Mouse (Mus musculus) skeletal muscle tissue, adult 2 months (tissue): Measurements from ENCODE around the gene Wdr41.
A peak's percentile ranks its signal among the peaks of the same experiment; 100 is the strongest.

Experiments
- DNase-seq: peaks from one replicate; pipeline ENCODE4 v3.0.0-alpha.2; 2012; ENCODE audit warnings: low read depth, low spot score

Wdr41 gene

GRCm38 (mm10) chr13:94976219-94977186, at the start of gene Wdr41:
Gene Wdr41, plus strand, starts transcription at chr13:94976344.
- DNase-seq, result peak; percentile 92

GRCm38 (mm10) chr13:94928086-94928485, 48.1 kb upstream of the Wdr41 start:
- DNase-seq, result no peak

DNA sequence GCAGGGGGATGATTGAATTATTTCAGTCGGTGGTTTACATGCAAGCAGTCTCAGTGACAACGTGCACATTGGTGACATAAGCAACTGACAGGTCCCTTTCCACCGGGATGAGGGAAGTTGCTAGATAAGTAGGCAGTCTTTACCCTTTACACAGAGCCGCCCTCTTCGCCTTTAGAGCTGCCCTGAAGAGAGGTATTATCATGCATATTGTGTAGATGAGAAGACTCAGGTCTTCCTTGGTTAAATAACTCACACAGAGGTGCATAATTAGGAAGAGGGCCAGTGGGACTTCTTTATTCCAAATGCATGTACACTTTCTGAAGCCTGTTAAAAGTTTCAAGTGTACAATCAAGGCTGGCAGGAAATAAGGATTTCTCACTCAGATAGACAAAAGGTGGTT, 37.7 kb upstream of the Wdr41 start:
- DNase-seq, result no peak

- no peak for DNase-seq
Measured at GRCm38 (mm10) chr13:94940104-94940503, 36.0 kb upstream of the Wdr41 start.

GRCm38 (mm10) chr13:94941230-94941629, 34.9 kb upstream of the Wdr41 start:
- DNase-seq, result peak; percentile 27

GRCm38 (mm10) chr13:94955941-94956340, 20.2 kb upstream of the Wdr41 start:
- DNase-seq, result no peak

DNA sequence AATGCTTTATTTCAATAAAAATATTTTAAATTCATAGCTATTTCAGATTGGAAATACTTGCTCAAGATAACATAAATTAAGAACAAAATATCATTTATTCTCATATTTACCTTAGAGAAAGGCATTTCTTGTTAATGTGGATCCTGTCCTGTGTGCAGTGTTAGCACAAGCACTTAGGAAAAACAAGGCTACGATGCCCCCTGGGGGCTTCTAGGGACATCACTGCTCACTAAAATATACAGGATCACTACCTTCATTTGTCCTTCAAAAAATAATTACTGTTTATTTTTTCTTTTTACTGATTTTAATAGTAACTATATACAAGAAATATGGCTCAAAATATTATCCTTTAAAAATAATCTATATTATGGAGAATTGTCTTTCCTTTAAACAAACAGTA, 18.2 kb upstream of the Wdr41 start:
- DNase-seq, result no peak

GRCm38 (mm10) chr13:94969992-94970553, 6.1 kb upstream of the Wdr41 start:
- no peak for DNase-seq

DNA sequence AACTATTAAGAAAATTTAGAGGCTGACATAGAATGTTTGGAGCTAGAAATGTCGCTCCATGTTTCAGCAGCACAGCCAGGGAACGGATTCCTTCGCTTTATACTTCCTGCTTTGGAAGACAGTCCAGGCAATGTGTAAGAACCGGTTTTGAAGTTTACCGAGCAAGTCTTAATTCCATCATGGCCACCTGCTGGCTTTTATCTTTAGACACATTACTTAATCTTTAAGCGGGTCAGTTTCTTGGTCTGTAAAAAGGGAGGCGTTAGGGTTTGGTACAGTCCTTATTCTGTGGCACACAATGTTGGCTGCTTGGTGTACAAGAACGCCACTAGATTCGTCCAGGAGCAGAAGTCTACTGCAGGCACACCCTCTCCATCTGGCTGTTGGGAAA, 321 bp upstream of the Wdr41 start:
- DNase-seq, result no peak

- DNase-seq, result no peak
Measured at GRCm38 (mm10) chr13:94979081-94979480, 2.9 kb downstream of the Wdr41 start.

GRCm38 (mm10) chr13:94990516-94990915, 14.4 kb downstream of the Wdr41 start:
- no peak for DNase-seq

DNA sequence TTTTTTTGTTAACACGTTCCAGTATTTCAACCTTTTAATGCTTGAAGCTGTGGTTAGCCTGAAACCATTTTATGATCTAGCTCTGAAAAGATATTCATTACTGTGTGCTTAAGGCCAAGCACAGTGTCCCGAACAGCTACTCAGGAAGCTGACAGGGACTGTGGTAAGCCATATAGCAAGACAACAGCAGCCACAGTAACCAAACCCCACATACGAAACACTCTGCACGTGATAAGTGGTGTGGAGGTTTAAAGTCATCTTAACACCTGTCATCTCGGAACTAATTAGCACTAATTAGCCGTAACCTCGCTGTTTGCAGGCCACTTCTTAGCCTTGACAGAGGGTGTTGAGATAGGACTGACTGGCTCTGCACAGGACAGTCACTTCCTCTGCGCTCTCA, 31.1 kb downstream of the Wdr41 start:
- no peak for DNase-seq

DNA sequence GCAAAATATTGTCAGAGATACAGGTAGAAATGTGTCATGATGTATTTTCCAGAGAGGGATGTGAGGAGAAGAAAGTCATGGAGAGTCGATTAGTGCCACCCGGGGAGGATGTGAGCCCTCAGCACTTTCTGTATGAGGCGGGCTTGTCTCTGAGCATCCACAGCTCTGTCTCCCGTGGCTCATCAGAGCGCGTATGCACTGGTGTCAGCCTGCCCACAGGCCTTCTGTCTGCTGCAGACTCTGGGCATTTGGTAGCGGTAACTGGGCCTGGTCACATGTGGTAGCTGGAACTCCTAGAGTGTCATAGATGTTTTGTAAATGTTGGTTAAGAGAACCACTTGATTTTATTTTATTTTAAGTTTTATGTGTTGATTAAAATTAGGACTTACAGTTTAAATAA, 33.1 kb downstream of the Wdr41 start:
- no peak for DNase-seq

- DNase-seq, result no peak
Measured at GRCm38 (mm10) chr13:95011546-95012257, 35.6 kb downstream of the Wdr41 start.

DNA sequence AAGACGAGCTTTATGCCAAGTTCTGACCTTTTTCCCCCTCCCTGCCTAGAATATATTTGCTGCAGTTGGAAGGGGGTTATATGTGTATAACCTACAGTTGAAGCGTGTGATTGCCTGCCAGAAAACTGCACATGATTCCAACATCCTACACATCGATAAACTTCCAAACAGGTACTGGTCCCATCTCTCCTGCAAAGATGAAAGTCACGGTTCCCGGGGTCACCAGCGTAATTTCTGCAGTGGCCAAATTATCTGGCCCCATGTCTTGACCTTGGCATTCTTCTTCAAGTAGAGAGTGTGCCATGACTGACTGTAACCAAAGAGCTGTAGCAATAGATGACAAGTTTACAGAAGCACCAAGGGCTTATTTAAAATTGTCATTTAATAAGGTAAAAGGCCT, 41.1 kb downstream of the Wdr41 start:
- no peak for DNase-seq

GRCm38 (mm10) chr13:95017916-95018315, 41.8 kb downstream of the Wdr41 start:
- peak; percentile 50 for DNase-seq

DNA sequence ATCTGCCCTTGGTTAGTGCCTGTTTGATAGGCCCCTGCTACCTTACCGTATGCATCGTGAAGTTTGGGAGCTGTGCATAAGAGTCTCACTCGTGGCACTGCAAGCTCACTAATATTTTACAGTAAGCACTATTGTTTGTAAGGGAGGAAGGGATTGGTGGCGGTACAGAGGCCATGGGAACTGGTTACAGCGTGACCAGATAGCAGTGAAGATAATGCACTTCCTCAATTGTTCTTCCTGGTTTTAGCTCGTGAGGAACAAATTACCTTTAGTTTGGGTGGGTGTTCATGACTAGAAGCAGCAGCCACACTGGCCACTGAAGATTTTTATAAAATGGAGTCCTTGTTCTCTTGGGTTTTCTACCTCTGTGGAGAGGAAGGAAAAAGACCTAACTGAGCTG, 43.2 kb downstream of the Wdr41 start:
- no peak for DNase-seq

- DNase-seq, result no peak
Measured at GRCm38 (mm10) chr13:95020216-95020615, 44.1 kb downstream of the Wdr41 start.

GRCm38 (mm10) chr13:95030828-95031227, 54.7 kb downstream of the Wdr41 start:
- DNase-seq, result no peak

- DNase-seq, result no peak
Measured at GRCm38 (mm10) chr13:95032127-95032831, 56.1 kb downstream of the Wdr41 start.

- DNase-seq, result peak; percentile 8
Measured at GRCm38 (mm10) chr13:95032973-95033372, 56.8 kb downstream of the Wdr41 start.

- no peak for DNase-seq
Measured at GRCm38 (mm10) chr13:95034094-95034493, 58.0 kb downstream of the Wdr41 start.
